Mouse (Mus musculus): ENCODE data around the gene Supt20. TPM values are rescaled to one million over a fixed set of nuclear protein-coding genes. Genes with fewer than 3 reads are reported as not detected.

Supt20 gene
- polyA plus RNA-seq, 1 experiment from 2014 or later: 19.9 TPM

- H3K4me2 ChIP-seq (ENCODE audit: low read depth, low read length): no peak overlapping the region
- H3K9me3 ChIP-seq (ENCODE audit: low read length): no peaks in the 10 kb centered on the region
- no peaks in the 10 kb centered on the region for H3K27me3 ChIP-seq (ENCODE audit: insufficient read depth, low read length)
- ATAC-seq (no peak), DNase-seq (no peak)
- H3K9ac ChIP-seq (replicated peaks): no peak overlapping the region
- no peak overlapping the region for H3K27ac ChIP-seq (ENCODE audit: low read depth)
- no peak for TF ChIP-seq EP300 (IDR thresholded peaks at IDR 0.05; ENCODE audit: low read depth)
- TF ChIP-seq CTCF (IDR thresholded peaks at IDR 0.05; ENCODE audit: low read depth): no peak
- no peak overlapping the region for H3K4me3 ChIP-seq (ENCODE audit: low read depth, low read length)
- peaks cover 3% of the 10 kb centered on the region; the same call in 1 of the 2 replicates for H3K4me1 ChIP-seq (ENCODE audit: insufficient read depth)
- WGBS (ENCODE audit: insufficient replicate concordance): 74% methylated on average over 14 of the region's 14 CpGs
- no peaks in the 10 kb centered on the region for H3K36me3 ChIP-seq (replicated peaks; ENCODE audit: insufficient read depth, low read length)
Observed at GRCm38 (mm10) chr3:54766034-54766433, 73.4 kb downstream of the Supt20 start.

GRCm38 (mm10) chr3:54766811-54767210, 74.2 kb downstream of the Supt20 start:
- DNase-seq (no peak), ATAC-seq (no peak)
- Histone ChIP-seq H3K9me3 (ENCODE audit: low read length) (no peaks in the 10 kb centered on the region), H3K4me2 (ENCODE audit: low read depth, low read length) (no peak overlapping the region), H3K4me3 (ENCODE audit: low read depth, low read length) (no peak overlapping the region), H3K27me3 (ENCODE audit: insufficient read depth, low read length) (no peaks in the 10 kb centered on the region), H3K9ac (replicated peaks) (no peak overlapping the region), H3K4me1 (ENCODE audit: insufficient read depth) (peaks cover 3% of the 10 kb centered on the region; the same call in 1 of the 2 replicates), H3K27ac (ENCODE audit: low read depth) (no peak overlapping the region), H3K36me3 (replicated peaks; ENCODE audit: insufficient read depth, low read length) (no peaks in the 10 kb centered on the region)
- 77% methylated on average over 5 of the region's 5 CpGs for WGBS (ENCODE audit: insufficient replicate concordance)
- TF ChIP-seq CTCF (IDR thresholded peaks at IDR 0.05; ENCODE audit: low read depth) (no peak), EP300 (IDR thresholded peaks at IDR 0.05; ENCODE audit: low read depth) (no peak)

GRCm38 (mm10) chr3:54768592-54768991, 76.0 kb downstream of the Supt20 start:
- H3K27ac ChIP-seq (ENCODE audit: low read depth): no peak overlapping the region
- no peak for ATAC-seq
- no peak overlapping the region for H3K9ac ChIP-seq (replicated peaks)
- no peaks in the 10 kb centered on the region for H3K27me3 ChIP-seq (ENCODE audit: insufficient read depth, low read length)
- no peak overlapping the region for H3K4me2 ChIP-seq (ENCODE audit: low read depth, low read length)
- no peak for DNase-seq
- TF ChIP-seq EP300 (IDR thresholded peaks at IDR 0.05; ENCODE audit: low read depth) (no peak), CTCF (IDR thresholded peaks at IDR 0.05; ENCODE audit: low read depth) (no peak)
- 66% methylated on average over 8 of the region's 8 CpGs for WGBS (ENCODE audit: insufficient replicate concordance)
- H3K36me3 ChIP-seq (replicated peaks; ENCODE audit: insufficient read depth, low read length): no peaks in the 10 kb centered on the region
- H3K4me3 ChIP-seq (ENCODE audit: low read depth, low read length): no peak overlapping the region
- H3K4me1 ChIP-seq (ENCODE audit: insufficient read depth): peaks cover 3% of the 10 kb centered on the region; the same call in 1 of the 2 replicates
- H3K9me3 ChIP-seq (ENCODE audit: low read length): peaks cover under 1% of the 10 kb centered on the region; the same call in 1 of the 2 replicates

- no peak overlapping the region for H3K27ac ChIP-seq (ENCODE audit: low read depth)
- ATAC-seq (peak; percentile 67), DNase-seq (no peak)
- TF ChIP-seq EP300 (IDR thresholded peaks at IDR 0.05; ENCODE audit: low read depth) (no peak), CTCF (IDR thresholded peaks at IDR 0.05; ENCODE audit: low read depth) (no peak)
- H3K4me1 ChIP-seq (ENCODE audit: insufficient read depth): peaks cover 3% of the 10 kb centered on the region; the same call in 1 of the 2 replicates
- 74% methylated on average over 17 of the region's 17 CpGs for WGBS (ENCODE audit: insufficient replicate concordance)
- H3K9ac ChIP-seq (replicated peaks): no peak overlapping the region
- peaks cover 2% of the 10 kb centered on the region; the same call in 1 of the 2 replicates for H3K9me3 ChIP-seq (ENCODE audit: low read length)
- H3K4me2 ChIP-seq (ENCODE audit: low read depth, low read length): no peak overlapping the region
- no peak overlapping the region for H3K4me3 ChIP-seq (ENCODE audit: low read depth, low read length)
- H3K27me3 ChIP-seq (ENCODE audit: insufficient read depth, low read length): no peaks in the 10 kb centered on the region
- no peaks in the 10 kb centered on the region for H3K36me3 ChIP-seq (replicated peaks; ENCODE audit: insufficient read depth, low read length)
Observed at GRCm38 (mm10) chr3:54769349-54770275, 77.0 kb downstream of the Supt20 start.

- Histone ChIP-seq H3K4me2 (ENCODE audit: low read depth, low read length) (no peak overlapping the region), H3K9ac (replicated peaks) (no peak overlapping the region), H3K27me3 (ENCODE audit: insufficient read depth, low read length) (no peaks in the 10 kb centered on the region), H3K4me1 (ENCODE audit: insufficient read depth) (peaks cover 3% of the 10 kb centered on the region; the same call in 1 of the 2 replicates), H3K36me3 (replicated peaks; ENCODE audit: insufficient read depth, low read length) (no peaks in the 10 kb centered on the region), H3K4me3 (ENCODE audit: low read depth, low read length) (no peak overlapping the region), H3K27ac (ENCODE audit: low read depth) (no peak overlapping the region), H3K9me3 (ENCODE audit: low read length) (peaks cover 2% of the 10 kb centered on the region; the same call in 1 of the 2 replicates)
- TF ChIP-seq CTCF (IDR thresholded peaks at IDR 0.05; ENCODE audit: low read depth) (peak; percentile 46), EP300 (IDR thresholded peaks at IDR 0.05; ENCODE audit: low read depth) (no peak)
- no peak for DNase-seq
- ATAC-seq: no peak
- 77% methylated on average over 6 of the region's 6 CpGs for WGBS (ENCODE audit: insufficient replicate concordance)
Observed at GRCm38 (mm10) chr3:54773613-54774012, 81.0 kb downstream of the Supt20 start.

- Histone ChIP-seq H3K4me2 (ENCODE audit: low read depth, low read length) (no peak overlapping the region), H3K27ac (ENCODE audit: low read depth) (no peak overlapping the region), H3K4me1 (ENCODE audit: insufficient read depth) (no peaks in the 10 kb centered on the region), H3K36me3 (replicated peaks; ENCODE audit: insufficient read depth, low read length) (no peaks in the 10 kb centered on the region), H3K9me3 (ENCODE audit: low read length) (peaks cover 2% of the 10 kb centered on the region; the same call in 1 of the 2 replicates), H3K9ac (replicated peaks) (no peak overlapping the region), H3K27me3 (ENCODE audit: insufficient read depth, low read length) (no peaks in the 10 kb centered on the region), H3K4me3 (ENCODE audit: low read depth, low read length) (no peak overlapping the region)
- WGBS (ENCODE audit: insufficient replicate concordance): 55% methylated on average over 7 of the region's 7 CpGs
- TF ChIP-seq CTCF (IDR thresholded peaks at IDR 0.05; ENCODE audit: low read depth) (no peak), EP300 (IDR thresholded peaks at IDR 0.05; ENCODE audit: low read depth) (no peak)
- ATAC-seq (no peak), DNase-seq (no peak)
Observed at GRCm38 (mm10) chr3:54775989-54776631, 83.5 kb downstream of the Supt20 start.

Other genes with a start within 250 kb of the Supt20 start
- gene Gm21958, start 21.5 kb downstream of the Supt20 start, polyA plus RNA-seq (2015; fragmentation: Nextera tagmentation; extraction: Ambion mirVana): not detected in 2 replicates
- gene Exosc8, start 42.6 kb downstream of the Supt20 start, polyA plus RNA-seq (2015; fragmentation: Nextera tagmentation; extraction: Ambion mirVana): 38.7 and 42.7 TPM in 2 replicates
- 41.4 and 43.4 TPM in 2 replicates for gene Alg5, start 42.7 kb downstream of the Supt20 start, polyA plus RNA-seq (2015; fragmentation: Nextera tagmentation; extraction: Ambion mirVana)
- 0.86 and 1.4 TPM in 2 replicates for gene Smad9, start 62.8 kb downstream of the Supt20 start, polyA plus RNA-seq (2015; fragmentation: Nextera tagmentation; extraction: Ambion mirVana)
- gene Rfxap, start 115.0 kb downstream of the Supt20 start, polyA plus RNA-seq (2015; fragmentation: Nextera tagmentation; extraction: Ambion mirVana): 12.8 and 16.6 TPM in 2 replicates
- gene Sertm1, start 223.1 kb downstream of the Supt20 start, polyA plus RNA-seq (2015; fragmentation: Nextera tagmentation; extraction: Ambion mirVana): 0.11 and 0.16 TPM in 2 replicates

Measured in liver, postnatal 0 days (tissue).